Mouse (Mus musculus): ENCODE data around the gene Cd164l2.

Gene Cd164l2

DNA sequence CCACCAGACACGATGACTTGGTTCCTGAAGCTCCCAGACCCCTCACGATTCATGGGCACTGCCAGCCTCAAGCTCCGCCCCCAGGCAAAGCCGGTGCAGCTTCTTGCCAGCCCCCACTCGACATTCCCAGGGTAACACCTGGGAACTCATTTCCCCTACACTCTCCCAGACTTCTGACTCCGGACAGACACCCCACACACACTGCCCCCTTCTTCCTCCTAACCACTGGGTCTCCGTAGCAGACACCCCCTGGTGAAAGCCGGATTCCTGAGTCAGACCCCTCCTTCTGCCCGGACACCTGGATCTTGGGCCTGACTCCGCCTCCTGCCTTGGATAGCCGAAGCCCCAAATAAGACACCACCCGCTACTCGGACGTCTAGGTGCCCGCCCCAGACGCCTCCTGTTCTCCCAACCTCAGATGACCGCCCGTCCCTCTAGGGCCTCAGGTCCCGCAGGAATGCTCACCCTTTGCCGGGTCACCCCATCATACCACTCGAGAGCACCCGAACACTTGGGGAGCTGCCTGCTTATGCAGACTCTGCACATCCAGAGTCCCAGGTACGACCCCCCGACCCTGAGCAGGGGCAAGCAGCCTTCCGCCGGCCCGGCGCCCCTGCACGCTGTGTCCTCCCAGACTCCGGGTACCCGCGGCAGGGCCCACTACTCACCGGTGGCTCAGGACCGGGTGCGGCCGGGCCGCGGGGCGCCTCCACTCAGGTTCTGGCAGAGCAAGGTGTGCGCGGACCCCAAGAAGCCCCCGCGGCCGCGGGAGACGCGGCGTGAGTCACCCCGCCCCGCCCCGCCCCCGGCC, at the start of gene Cd164l2, which contains the start of gene Gpr3:
Gene Cd164l2, plus strand, starts transcription at position 381 of the 811 bp plus-strand sequence.
Gene Gpr3, minus strand, starts transcription at position 786 of the 811 bp plus-strand sequence.
- DNase-seq, result no peak

GRCm38 (mm10) chr4:133162196-133162595, 49.7 kb upstream of the Cd164l2 start:
- no peak for DNase-seq

- no peak for DNase-seq
Observed at GRCm38 (mm10) chr4:133166773-133167172, 45.2 kb upstream of the Cd164l2 start.

GRCm38 (mm10) chr4:133169237-133170055, 42.5 kb upstream of the Cd164l2 start:
- no peak for DNase-seq

GRCm38 (mm10) chr4:133170056-133170524, 41.8 kb upstream of the Cd164l2 start:
- no peak for DNase-seq

- DNase-seq, result no peak
Observed at GRCm38 (mm10) chr4:133170616-133171015, 41.3 kb upstream of the Cd164l2 start.

- DNase-seq, result no peak
Observed at GRCm38 (mm10) chr4:133172451-133172850, 39.5 kb upstream of the Cd164l2 start.

- no peak for DNase-seq
Observed at GRCm38 (mm10) chr4:133174361-133174760, 37.6 kb upstream of the Cd164l2 start.

GRCm38 (mm10) chr4:133175274-133175673, 36.7 kb upstream of the Cd164l2 start:
- DNase-seq, result no peak

DNA sequence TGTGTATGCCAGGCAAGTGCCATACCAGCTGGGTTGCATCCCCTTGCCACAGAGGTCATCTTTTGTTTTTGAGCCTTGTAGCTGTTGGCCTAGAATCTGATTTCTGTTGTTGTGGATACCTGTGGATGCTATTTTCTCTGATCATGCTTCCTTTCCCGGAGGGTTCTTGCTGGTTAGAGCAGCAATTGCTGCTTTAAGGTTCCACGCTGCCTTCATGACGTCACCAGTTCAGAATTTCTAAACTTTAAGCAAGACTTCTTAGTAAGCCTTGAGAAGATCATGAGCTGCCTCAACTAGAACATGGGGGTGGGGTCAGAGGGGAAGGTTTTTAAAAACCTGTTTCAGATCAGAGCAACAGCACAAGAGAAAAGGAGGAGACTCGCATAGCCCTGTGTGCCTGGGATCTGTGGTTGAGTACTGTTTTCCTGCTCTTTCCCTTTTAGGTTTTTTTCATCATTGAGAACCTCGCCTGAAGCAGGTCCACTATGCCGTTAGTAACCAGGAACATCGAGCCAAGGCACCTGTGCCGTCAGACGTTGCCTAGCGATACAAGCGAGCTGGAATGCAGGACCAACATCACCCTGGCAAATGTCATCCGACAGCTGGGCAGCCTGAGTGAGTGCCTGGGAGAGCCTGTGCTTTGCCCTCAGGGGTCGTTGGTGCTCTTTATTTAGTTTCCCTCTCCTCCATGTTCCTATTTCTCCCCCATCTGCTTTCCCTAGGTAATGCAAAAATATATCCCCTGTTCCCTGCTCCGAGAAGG, 35.8 kb upstream of the Cd164l2 start:
- DNase-seq, result no peak

GRCm38 (mm10) chr4:133176761-133177403, 35.0 kb upstream of the Cd164l2 start:
- DNase-seq, result no peak

GRCm38 (mm10) chr4:133178305-133178704, 33.6 kb upstream of the Cd164l2 start:
- no peak for DNase-seq

DNA sequence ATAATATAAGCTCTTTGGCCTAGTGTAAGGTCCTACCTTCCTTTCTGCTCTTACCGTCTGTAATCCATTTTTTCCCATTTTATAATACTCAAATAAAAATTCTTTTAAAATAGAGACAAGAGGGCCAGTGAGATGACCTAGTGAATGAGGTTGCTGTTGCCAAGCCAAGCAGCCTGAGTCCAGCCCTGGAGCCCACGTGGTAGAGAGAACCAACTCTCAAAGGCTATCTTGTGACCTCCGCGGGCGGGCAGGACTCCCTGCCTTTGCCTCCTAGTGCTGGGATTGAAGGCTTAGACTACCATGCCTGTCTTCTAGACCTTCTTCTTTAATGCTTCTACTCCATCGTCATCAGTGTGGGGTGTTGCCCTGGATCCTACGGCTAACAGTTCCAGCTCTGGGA, 32.7 kb upstream of the Cd164l2 start:
- no peak for DNase-seq

- no peak for DNase-seq
Observed at GRCm38 (mm10) chr4:133182439-133183033, 29.4 kb upstream of the Cd164l2 start.

DNA sequence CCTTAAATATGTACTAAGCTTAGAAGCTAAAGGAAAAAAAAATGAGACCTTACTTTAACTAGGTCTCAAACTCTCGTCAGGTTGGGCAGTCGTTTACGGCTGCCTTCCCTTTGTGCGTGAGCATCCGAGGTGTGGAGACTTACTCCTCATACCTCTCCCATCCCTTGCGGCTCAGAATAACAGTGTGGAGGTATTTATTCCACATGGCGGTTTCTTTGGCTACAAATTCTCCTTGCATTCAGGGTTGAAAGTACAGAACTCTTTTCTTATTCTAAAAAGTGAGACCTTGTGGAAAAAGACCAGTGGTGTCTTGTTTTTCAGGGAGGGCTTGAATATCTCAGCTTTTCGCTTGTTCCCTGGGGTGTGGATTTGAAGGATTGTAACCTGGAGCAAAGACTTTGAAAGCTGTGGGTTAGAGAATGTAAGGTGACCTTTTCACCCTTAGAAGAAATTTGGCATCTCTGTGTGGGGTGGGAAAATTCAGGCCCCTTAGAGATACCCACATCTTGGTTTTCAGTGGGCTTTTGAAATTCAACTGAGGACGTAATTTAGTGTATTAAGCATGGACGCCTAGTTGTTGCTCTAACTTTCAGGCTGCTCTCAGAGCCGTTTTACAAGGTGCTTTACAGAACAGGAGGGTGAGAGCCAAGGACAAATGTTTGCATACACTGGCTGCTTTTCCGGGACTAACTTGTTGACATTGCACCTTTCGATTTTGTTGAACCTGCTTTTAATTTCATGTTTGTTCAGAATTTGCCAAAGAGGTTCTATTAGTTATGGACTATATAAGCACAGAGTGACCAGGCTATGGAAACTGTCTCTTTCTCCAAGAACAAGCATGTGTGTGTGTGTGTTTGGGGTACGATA, 27.7 kb upstream of the Cd164l2 start:
- no peak for DNase-seq

GRCm38 (mm10) chr4:133184898-133185665, 26.8 kb upstream of the Cd164l2 start:
- DNase-seq, result no peak

DNA sequence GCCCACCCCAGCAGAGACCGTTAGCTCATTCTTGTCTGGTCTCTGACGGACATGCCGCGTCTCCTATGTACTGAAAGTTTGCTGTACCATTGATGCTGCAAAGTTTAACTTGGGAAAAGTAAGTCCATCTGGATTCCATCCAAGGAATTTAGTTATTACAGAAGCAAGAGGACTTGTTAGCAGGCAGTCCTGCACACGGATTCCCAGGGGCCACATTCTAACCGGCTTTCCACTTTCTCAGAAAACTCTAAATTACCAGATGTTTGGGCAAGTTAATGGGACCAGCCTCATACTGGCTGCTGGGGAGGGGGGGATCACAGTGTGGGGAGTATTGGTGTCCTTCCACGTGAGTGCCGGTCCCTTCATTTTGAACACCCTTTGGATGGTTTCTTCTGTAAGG, 26.0 kb upstream of the Cd164l2 start:
- DNase-seq, result no peak

DNA sequence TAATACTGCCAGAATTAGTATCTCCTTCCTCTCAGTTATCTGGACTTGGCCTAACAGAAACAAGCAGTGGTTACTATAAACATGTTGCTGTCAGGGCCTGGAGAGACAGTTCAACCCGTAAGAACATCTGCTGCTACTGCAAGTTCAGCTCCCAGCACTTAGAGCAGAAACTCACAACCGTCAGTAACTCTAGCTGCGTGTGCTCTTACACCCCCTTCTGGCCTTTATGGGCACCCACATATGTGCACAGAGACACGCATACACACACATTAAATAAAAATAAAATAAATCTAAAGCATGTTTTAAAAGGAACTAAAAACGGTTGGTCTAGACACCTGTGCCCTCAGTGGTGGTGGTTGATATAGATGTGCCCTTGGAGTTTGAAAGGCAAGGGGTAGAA, 25.1 kb upstream of the Cd164l2 start:
- DNase-seq, result no peak

- no peak for DNase-seq
Observed at GRCm38 (mm10) chr4:133189396-133189795, 22.5 kb upstream of the Cd164l2 start.

DNA sequence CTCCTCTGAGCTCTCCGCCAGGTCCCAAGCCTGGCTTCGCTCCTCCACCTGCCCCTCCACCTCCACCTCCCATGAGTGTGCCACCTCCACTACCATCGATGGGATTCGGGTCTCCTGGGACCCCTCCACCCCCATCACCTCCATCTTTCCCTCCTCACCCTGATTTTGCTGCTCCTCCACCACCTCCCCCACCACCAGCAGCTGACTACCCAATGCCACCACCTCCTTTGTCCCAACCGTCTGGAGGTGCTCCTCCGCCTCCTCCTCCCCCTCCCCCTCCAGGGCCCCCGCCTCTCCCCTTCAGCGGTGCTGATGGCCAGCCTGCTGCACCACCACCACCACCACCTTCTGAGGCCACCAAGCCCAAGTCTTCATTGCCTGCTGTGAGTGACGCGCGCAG, 17.4 kb upstream of the Cd164l2 start:
- no peak for DNase-seq
